12 mouse cellular contexts compared by ENCODE assay signal in genomic region chr12:85523421-85524192, GRCm38 (mm10). TPM values are rescaled to one million over a fixed set of nuclear protein-coding genes. Genes with fewer than 3 reads are reported as not detected.
DNase-seq lines count a peak whose midpoint lies in the region; ATAC-seq and TF ChIP-seq lines count a peak whose summit lies in the region.
"Had no signal": no experiment of that assay in that cellular context is flagged by ENCODE, and none has a peak within 500 bp of the region (broad histone marks: within the 10 kb centered on the region; RNA-seq: fewer than 3 reads in every experiment).

No protein-coding gene starts in this region.

- H3K9ac ChIP-seq in heart, embryonic 12.5 days = no peak overlapping the region
- H3K9ac ChIP-seq: embryonic facial prominence, embryonic 13.5 days had no signal

- no peak overlapping the region for H3K4me2 ChIP-seq in heart, embryonic 12.5 days
- peak overlapping the region; percentile 26 for H3K4me2 ChIP-seq in myocyte (ENCODE audit: low read depth)
- H3K4me2 ChIP-seq: embryonic facial prominence, embryonic 13.5 days had no signal

- no peak for ATAC-seq in heart, embryonic 12.5 days (ENCODE audit: insufficient number of reproducible peaks, low FRiP score)

- H3K79me2 ChIP-seq in myocyte (ENCODE audit: control insufficient read depth, insufficient read depth) = no peaks in the 10 kb centered on the region

- WGBS in heart, embryonic 12.5 days = 59% methylated on average over 14 of the region's 14 CpGs

- TF ChIP-seq POLR2A in myocyte (IDR thresholded peaks at IDR 0.05; ENCODE audit: insufficient read length, low read depth) = no peak

- no peaks in the 10 kb centered on the region for H3K27me3 ChIP-seq in heart, embryonic 12.5 days (replicated peaks)
- no peaks in the 10 kb centered on the region for H3K27me3 ChIP-seq in myocyte (ENCODE audit: control insufficient read depth, insufficient read depth, insufficient read length)
- H3K27me3 ChIP-seq: embryonic facial prominence, embryonic 13.5 days had no signal

- H3K4me3 ChIP-seq in heart, embryonic 12.5 days = no peak overlapping the region
- no peak overlapping the region for H3K4me3 ChIP-seq in myocyte
- H3K4me3 ChIP-seq: embryonic facial prominence, embryonic 13.5 days had no signal

- H3K27ac ChIP-seq in heart, embryonic 12.5 days (ENCODE audit: poor library complexity, severe bottlenecking) = no peak overlapping the region
- H3K27ac ChIP-seq: embryonic facial prominence, embryonic 13.5 days; kidney, postnatal 0 days had no signal

- H3K9me3 ChIP-seq in heart, embryonic 12.5 days (replicated peaks) = no peaks in the 10 kb centered on the region
- H3K9me3 ChIP-seq: embryonic facial prominence, embryonic 13.5 days; G1E had no signal

- intact Hi-C loops in heart, postnatal 36 days (cut with DNase I) = no loop called here
- intact Hi-C loops in left cerebral cortex, postnatal 4 days (cut with DNase I) = no loop called here

- no peak overlapping the region for H3ac ChIP-seq in myocyte (ENCODE audit: control insufficient read depth, insufficient read length)

- peaks cover 7% of the 10 kb centered on the region for H3K4me1 ChIP-seq in heart, embryonic 12.5 days (replicated peaks)

- H3K36me3 ChIP-seq in heart, embryonic 12.5 days = no peaks in the 10 kb centered on the region
- no peaks in the 10 kb centered on the region for H3K36me3 ChIP-seq in myocyte (ENCODE audit: control insufficient read depth, insufficient read depth)
- H3K36me3 ChIP-seq: embryonic facial prominence, embryonic 13.5 days; G1E had no signal

- DNase-seq in heart, postnatal 36 days = peak; percentile 20 to 37
- DNase-seq in lung, postnatal 14 days = peak; percentile 13
- DNase-seq in lung, postnatal 10 days = no peak
- peak; percentile 50 for DNase-seq in embryo, embryonic 10 days (ENCODE audit: low spot score)
- no peak for DNase-seq in left cerebral cortex, postnatal 4 days
- no peak for DNase-seq in ovary, adult 18-20 months (ENCODE audit: low spot score)
- DNase-seq: liver had no signal

TF ChIP-seq in myocyte, 11 proteins besides CTCF, POLR2A, EP300 and RAD21:
- no peak for TF ChIP-seq E2F4 (IDR thresholded peaks at IDR 0.05; ENCODE audit: insufficient read depth)
- TF ChIP-seq MYOD1 (IDR thresholded peaks at IDR 0.05; ENCODE audit: control insufficient read depth in 1 of 3, insufficient read length in 2 of 3, low read depth in 2 of 3) = peak in 1 of 3 experiments; percentile 23

RNA-seq across cellular contexts. Expression of gene Fos, which starts 49.9 kb away (rescaled TPM):
- 10 to 100 TPM in 1 of 2 experiments, 1 to 10 TPM in 1; 2.5 to 24.3 TPM for total RNA-seq in heart, postnatal 36 days (2021)
- polyA plus RNA-seq in heart, embryonic 12.5 days (2016; fragmentation: Nextera tagmentation; extraction: Ambion mirVana) = 5.9 and 8.1 TPM in 2 replicates
- polyA plus RNA-seq in myocyte (2012; fragmentation: generic; extraction: Trizol) = 3.1 TPM
- total RNA-seq in left cerebral cortex, postnatal 4 days (2021) = 1 to 10 TPM; 6.3 to 8.1 TPM

Comparison
In these comparisons a context has a peak if more than half of its experiments do, and no peak if none do; other contexts are left out.
1. DNase-seq: peak in heart, postnatal 36 days (2 of 2), lung, postnatal 14 days (single experiment) and embryo, embryonic 10 days (single experiment); none in lung, postnatal 10 days (single experiment), left cerebral cortex, postnatal 4 days (single experiment) and ovary, adult 18-20 months (single experiment).